Mouse (Mus musculus) c-Kit-positive CD71-positive TER-119-negative erythroid progenitor cells, embryonic 14.5 days (primary cell): ENCODE data around the gene Myo1b.

Experiments used
- DNase-seq: peaks from one replicate; pipeline ENCODE4 v3.0.0-alpha.2; 2013; ENCODE audit warnings: low read depth

The Myo1b gene

GRCm38 (mm10) chr1:51849570-51850211, 66.2 kb downstream of the Myo1b start:
- DNase-seq = no peak

GRCm38 (mm10) chr1:51845264-51846036, 70.4 kb downstream of the Myo1b start:
- no peak for DNase-seq

GRCm38 (mm10) chr1:51837845-51838623, 77.8 kb downstream of the Myo1b start:
- DNase-seq = no peak

DNA sequence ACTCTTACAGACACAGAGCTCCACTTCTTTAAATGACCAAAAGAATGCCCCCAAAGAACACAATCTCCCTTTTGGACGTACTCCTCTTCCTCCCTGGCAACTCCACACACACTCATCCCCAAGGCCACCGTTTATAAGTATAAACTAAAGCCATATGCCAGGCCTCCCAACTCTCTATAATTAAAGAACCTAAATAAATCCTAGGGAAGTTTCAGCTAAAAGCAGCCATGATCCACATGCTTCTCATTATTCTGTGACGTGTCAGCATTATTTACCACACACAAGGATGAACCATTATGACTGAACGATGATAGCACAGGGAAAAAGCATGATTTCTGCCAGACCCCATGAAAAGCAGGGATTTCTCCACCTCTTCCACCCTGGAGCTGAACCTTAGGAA, 78.6 kb downstream of the Myo1b start:
- DNase-seq = no peak

DNA sequence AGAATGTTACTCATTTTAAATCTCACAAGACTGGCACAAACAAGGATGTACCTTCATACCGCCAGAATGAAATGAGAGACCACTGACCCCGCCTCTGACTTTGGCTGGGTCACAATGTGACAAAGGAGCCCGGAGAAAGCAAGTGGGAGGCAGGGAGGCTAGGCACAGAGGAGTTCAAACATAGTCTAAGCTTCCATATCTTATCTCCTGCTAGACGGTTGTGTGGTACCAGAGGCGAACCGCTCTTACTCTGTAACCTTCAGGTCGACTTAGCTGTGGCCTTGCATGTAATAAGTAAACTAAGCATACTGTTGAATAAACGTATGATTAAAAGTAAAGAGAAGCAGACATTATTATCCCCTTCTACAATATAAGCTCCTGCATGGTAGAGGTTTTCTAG, 80.1 kb downstream of the Myo1b start:
- DNase-seq = no peak

- no peak for DNase-seq
Observed at GRCm38 (mm10) chr1:51834072-51834471, 81.8 kb downstream of the Myo1b start.

DNA sequence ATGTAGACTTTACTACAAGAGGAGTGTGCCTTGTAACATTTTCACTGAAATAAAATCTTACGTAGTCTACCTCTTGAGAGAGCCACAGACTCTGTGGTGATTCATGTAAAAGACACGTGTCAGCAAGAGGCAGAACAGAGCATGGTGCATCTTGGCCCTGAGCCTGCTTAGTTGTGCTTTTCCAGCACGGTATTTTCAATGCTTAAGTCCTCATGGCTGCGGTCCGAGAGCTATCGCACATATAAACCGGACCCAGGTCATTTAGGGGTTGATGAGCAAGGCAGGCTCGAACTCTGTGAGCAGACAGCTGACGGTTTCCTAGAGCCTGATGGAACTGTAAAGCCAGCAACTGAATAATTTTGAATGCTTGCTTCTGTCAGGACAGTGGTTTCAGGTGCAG, 86.5 kb downstream of the Myo1b start:
- no peak for DNase-seq

DNA sequence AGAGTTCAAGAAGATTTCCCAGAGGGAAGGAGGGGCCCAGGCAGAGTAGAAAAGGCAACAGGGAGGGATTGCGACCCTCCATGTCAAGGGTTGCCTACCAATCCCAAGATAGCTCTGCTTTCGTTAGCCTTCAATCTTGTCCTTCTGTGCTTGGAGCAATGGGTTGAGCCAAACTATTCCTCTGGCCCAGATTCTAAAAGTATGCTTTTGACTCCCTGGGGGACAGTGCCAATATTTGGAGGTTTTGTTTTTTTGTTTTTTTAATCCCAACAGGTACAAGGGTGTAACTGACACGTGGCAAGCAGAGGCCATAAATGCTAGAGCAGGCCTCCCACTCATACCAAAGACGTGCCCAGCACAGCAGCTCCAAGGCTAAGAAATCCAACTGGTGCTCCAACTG, 93.3 kb downstream of the Myo1b start:
- no peak for DNase-seq

DNA sequence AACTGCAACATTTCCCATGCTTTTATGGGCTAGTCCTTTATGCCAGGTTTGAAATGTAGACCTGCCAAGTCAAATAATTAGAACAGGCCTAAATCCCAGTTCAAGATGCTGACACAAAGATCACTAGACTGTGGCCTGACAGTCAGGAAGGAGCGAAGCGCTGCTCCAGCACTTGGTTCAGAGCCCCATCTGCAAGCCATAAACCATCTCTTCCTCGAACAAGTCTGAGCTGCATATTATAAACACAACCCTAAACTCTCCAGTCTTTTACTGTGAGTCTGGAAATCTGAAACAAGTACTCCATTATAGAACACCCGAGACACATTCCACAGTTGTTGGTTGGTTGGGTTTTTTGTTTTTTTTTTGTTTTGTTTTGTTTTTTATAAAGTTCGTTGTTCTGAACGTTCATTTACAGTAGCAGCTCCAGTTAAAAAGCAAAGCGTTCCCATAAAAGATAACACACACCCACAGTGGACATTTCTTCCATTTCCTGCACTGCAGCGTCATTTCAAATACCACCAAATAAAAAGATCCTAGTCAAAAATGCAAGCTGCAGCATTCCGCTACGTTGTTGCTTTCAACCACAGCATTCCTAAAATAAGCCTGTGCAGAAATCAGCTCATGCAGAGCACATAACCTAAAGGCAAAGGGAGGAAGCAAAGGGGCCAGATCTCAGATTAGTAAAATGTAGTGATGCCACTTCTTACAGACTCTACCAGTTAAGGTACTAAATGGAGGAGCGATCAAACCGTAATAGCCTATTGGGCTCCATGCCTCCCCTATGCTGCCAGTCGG, 94.0 kb downstream of the Myo1b start:
- no peak for DNase-seq

DNA sequence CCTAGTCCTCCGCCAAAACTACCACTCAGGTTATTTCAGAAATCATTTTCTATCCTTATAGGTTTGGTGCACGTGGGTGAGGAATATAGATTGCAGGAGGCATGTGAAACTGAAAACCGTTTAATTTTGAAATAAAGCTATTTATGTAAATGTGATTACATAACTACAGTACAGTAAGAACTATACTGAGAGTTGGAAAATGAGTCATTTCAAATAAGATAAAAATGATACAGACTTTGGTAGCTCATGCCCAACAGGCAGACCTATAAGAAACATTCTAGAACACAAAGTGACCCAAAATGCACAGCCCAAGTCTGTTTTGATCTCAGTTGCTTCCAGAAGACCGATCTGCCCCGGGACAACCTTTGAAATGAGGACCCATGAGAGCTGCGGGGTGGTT, 95.4 kb downstream of the Myo1b start:
- DNase-seq = no peak

DNA sequence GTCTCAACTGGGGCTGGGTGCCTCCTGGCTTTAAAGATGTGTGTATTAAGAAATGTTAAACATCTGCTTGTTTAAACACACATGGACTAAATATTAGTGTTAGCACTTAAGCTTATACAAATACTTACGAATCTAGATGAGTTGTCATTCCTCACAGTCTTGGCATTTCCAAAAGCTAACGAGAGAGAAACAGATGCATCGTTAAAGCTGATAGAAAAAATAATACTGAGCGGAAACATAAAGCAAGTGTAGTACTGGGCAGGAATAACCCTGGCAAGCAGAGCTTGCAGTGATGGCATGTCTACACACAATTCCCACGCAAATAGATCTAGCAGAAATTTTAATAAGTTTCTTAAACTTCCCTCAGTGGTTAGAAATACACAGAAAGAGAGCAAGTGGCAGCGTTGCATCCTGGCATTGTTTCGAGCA, 95.8 kb downstream of the Myo1b start:
- DNase-seq = no peak

DNA sequence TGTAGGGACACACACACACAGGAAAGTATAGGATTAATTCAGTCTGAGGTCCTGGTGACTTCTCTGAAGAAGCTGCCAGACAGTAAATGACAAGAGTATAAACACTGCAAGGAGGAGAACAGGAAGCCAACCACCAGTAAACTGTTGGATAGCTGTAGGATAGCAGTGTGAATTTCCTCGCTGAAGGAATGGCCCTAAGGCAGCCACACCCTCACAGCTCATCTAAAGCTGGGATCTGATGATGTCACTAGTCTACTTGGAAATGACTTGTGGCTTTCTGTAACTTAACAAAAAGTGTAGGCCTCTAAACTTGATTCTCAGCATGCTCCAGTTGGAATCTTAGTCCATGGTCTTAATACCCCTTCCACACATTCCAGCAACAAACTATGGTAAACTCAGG, 100.2 kb downstream of the Myo1b start:
- DNase-seq = no peak

DNA sequence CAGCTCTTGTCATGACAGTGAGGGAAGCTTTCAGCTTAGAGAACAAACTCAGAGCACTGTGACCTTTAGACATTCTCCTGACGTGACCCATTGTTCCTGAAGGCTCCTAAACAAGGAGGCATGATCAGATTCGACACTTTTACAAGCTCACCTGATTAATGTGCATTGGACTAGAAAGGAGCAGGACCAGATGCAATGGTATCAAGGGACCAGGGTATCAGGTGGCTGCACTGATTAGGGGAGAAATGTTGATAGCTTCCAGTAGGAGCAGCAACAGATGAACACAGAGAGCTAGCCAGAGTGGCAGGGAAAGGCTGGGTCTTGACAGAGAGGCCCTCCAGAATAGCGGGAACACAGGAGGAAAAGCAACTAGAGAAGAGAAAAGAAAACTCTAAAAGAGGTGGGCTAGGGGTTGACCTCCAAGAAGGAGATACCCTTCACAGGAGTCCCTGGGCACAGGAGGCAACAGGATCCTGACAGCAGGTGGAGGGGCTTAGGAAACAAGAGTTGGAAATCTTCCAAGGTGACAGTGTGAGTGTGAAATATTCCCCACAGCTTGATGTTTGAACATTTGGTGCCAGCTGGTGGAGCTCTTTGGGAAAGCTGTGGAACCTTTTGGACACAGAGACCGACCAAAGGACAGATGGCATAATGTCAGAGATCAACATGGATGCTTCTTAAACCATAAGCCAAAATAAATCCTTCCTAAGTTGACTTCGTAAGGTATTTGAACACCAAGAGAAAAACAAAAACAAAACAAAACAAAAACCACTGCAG, 100.8 kb downstream of the Myo1b start:
- no peak for DNase-seq

GRCm38 (mm10) chr1:51808847-51809246, 107.0 kb downstream of the Myo1b start:
- DNase-seq = no peak

DNA sequence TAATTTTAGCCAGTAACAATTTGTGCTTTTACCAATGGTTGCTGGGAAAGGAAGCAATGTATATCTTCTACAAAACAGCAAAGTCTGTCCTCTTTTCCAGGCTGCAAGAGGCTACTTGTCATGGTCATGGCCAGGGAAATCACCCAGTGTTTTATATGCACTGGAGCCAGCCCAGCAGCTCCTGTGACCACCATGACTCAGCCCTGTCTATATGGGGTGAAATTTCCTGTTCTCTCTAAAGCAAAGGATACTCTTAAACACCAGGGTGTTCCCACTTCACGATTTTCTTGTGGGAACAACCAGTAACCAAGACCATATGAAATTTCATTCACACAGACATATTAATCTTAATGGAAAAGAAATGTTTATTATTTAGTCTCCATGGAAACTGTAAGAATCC, 107.6 kb downstream of the Myo1b start:
- no peak for DNase-seq

DNA sequence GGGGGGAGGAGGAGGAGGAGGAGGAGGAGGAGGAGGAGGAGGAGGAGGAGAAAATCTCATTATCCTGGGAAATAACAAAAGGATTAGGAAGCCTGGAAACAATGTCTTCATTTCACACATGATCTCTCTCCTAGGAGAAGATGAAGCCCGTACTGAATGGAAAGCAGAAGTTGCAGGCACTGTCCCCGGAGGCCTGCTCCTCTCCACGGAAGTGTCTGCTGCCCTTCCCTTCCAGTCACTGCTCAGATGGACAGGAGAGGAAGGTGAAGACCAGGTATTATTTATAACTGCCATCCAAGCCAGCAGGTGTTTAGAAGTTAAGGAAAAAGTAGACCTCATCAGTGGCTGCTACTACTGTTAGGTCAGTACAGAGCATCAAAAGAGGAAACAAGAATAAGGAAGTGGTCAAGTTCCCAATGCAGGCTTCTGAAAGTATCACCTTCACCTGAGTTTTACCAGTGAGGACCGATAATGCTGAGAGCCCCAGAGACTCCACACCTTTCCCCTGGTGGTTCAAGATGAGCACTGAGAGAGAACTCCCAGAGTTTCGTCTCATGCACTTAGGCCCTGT, 110.7 kb downstream of the Myo1b start:
- no peak for DNase-seq

- DNase-seq = no peak
Observed at GRCm38 (mm10) chr1:51804296-51805039, 111.4 kb downstream of the Myo1b start.

- DNase-seq = no peak
Observed at GRCm38 (mm10) chr1:51798011-51798471, 117.8 kb downstream of the Myo1b start.

GRCm38 (mm10) chr1:51795586-51796309, 120.1 kb downstream of the Myo1b start:
- DNase-seq = no peak
